Mouse (Mus musculus): ENCODE results near the gene Sla2.
"Not testable (repeated sequence)": the region's sequence is repeated elsewhere in the genome, so short reads cannot be mapped to it uniquely, and the experiment has no call there.

Gene Sla2

DNA sequence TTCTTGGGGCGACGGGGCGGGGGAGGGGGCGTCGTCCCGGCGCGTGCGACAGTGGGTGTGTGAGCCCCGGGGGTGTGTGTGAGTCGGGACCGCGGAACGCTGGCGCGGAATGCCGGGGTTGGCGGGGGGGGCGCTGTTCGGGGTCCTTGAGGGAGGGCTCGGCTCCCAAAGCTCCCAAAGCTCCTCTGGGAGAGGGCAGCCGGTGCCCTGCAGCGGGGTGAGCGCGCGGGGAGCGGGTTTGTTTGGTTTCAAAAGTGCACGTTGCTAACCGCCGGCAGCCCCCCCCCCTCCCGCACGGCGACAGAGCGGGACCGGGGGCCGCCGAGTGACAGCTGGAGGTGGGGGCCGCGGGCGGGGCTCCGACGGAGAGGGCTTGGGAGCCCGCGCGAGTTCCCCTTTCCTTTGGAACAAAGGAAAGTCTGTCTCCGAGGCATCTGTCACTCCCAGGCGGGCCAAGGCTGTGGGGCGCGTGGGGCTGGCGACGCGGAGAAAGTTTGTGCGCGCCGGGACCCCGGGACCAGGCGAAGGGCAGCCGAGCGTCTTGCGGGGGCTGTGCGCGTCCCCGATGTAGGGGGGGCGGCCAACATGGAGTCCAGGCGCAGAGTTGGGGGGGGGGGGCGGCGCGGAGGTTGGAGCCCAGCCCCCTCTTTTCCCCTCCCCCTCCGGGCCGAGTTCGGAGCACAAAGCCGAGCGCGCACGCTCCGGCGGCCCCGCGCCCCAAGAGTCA lies 46.5 kb downstream of the Sla2 start:
- DNase-seq (ENCODE audit: low read depth, low spot score): no peak

DNA sequence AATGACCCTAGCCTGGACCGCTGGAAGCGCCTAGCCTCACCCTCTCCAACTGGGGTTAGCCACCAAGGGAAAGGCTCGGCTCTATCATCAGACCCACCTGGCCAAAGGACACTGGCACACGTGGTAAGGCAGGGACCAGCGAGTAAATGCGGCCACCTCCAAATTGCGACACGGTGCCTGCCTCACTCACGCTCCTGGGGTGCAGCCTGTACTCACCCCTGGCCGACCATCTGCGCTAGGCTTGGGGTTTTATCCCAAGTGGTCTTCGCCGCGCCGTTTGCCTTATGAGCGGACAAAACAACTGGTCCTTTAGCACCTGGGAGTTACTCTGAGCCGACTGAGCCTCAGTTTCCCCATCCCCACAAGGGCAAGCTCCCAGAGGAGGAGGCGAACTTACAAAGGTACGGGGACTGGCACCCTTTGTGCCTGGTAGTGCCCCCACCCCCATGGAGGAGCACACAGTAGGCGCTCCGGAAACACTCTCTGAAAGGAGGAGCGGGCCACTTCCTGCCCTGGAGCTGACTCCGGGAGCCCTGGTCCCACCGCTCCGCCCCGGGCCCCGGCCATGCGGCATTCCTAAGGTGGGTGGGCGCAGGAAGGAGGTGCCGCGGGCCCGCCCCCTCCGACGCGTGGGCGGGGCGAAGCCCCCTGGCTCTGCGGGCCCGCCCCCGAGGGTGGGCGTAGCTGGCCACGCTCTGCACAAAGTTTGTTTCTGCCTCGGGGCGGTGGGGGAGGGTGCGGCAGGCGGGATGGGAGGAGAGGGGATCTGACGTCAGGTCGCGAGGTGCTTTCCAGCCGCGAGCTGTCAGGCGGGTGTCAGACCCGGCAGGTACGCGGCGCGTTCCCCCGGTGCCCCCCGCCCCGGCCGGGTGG lies 47.4 kb downstream of the Sla2 start, which contains the start of gene Tgif2:
Gene Tgif2, plus strand, starts transcription at position 689 of the 873 bp plus-strand sequence.
- DNase-seq (ENCODE audit: low read depth, low spot score): no peak

DNA sequence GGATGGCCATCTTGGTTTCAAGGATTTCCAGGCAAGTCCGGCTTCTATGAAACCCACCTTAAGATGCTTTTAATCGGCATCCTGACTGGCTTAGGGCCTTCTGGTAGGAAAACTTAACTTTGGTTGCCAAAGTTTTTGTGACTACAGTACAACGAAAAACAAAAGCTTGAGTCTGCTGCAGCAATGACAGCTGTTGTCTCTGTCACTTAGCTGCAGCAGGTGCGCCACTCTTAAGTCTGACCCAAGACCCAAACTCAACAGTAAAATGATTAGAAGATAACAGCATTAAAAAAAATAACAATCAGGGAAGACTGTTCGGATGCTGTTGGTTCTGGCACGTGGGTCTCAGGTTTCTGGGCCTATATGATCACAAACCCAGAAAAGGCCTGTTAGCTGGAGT lies 48.2 kb downstream of the Sla2 start:
- DNase-seq (ENCODE audit: low read depth, low spot score): no peak

- no peak for DNase-seq (ENCODE audit: low read depth, low spot score)
Observed at GRCm38 (mm10) chr2:156834336-156834735, 52.7 kb downstream of the Sla2 start.

- DNase-seq (ENCODE audit: low read depth, low spot score): not testable (repeated sequence)
Observed at GRCm38 (mm10) chr2:156825128-156825527, 61.9 kb downstream of the Sla2 start.

Data from brain, embryonic 18.5 days (tissue).